28 mouse cellular contexts compared by ENCODE assay signal in the genomic region with DNA sequence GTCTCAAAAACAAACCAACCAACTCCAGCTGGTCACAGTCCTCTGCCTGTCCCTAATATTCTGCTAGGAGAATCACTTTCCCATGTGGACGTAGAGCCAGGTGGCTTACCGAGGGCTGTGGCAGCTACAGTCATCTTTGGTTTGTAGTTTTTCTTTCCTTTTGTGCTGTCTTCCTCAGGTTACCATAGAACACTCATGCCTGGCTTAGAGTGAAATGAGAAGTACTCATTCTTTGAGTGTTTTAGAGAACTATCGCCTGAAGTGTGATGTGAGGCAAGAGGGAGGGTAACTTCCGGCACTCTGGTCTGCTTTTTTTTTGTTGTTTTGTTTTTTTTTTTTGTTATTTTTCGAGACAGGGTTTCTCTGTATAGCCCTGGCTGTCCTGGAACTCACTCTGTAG. TPM values are rescaled to one million over a fixed set of nuclear protein-coding genes. Genes with fewer than 3 reads are reported as not detected.
DNase-seq lines count a peak whose midpoint lies in the region; ATAC-seq and TF ChIP-seq lines count a peak whose summit lies in the region.
"Had no signal": no experiment of that assay in that cellular context is flagged by ENCODE, and none has a peak within 500 bp of the region (broad histone marks: within the 10 kb centered on the region; RNA-seq: fewer than 3 reads in every experiment).

No protein-coding gene starts in this region.

- no peak for TF ChIP-seq RAD21 in CH12.LX (IDR thresholded peaks at IDR 0.05; ENCODE audit: low read depth, low read length)

- H3K4me2 ChIP-seq in CH12.LX (ENCODE audit: insufficient read depth, low read depth, poor library complexity, severe bottlenecking) = peak overlapping the region; percentile 78
- H3K4me2 ChIP-seq: forebrain, embryonic 12.5 days; heart, embryonic 15.5 days; midbrain, embryonic 11.5 days had no signal

- H3K27me3 ChIP-seq in CH12.LX (replicated peaks) = peaks cover 8% of the 10 kb centered on the region
- H3K27me3 ChIP-seq: forebrain, embryonic 12.5 days; heart, embryonic 15.5 days had no signal

- no peak for TF ChIP-seq EP300 in CH12.LX (IDR thresholded peaks at IDR 0.05; ENCODE audit: low read length)

- H3K79me2 ChIP-seq in CH12.LX (replicated peaks; ENCODE audit: control insufficient read depth, extremely low read depth, insufficient read depth, poor library complexity, severe bottlenecking) = peaks cover 45% of the 10 kb centered on the region

- peaks cover 11 to 25% of the 10 kb centered on the region in 2 experiments for H3K36me3 ChIP-seq in CH12.LX (replicated peaks in 1 of 2; ENCODE audit: control insufficient read depth in 1 of 2, insufficient read depth in 1 of 2, low read length in 1 of 2)

- peak; percentile 11 for DNase-seq in 416B (ENCODE audit: low read depth)
- peak; percentile 51 for DNase-seq in CH12.LX (ENCODE audit: extremely low read depth)
- DNase-seq in induced T-regulatory cell, adult 2 months (ENCODE audit: low read depth) = peak; percentile 42
- no peak for DNase-seq in left cerebral cortex, postnatal 4 days
- DNase-seq in right cerebral cortex, postnatal 14 days = no peak
- no peak for DNase-seq in thymus, postnatal 14 days
- DNase-seq: adrenal gland, postnatal 25 days; cerebellum, adult 18-20 months; heart, adult 11 months; kidney, adult 11 months; lung, postnatal 14 days; retina, postnatal 1 day; thymus, postnatal 36 days had no signal

- peaks cover 2 to 44% of the 10 kb centered on the region in 2 experiments; a peak in 3 of 4 replicates for H3K4me1 ChIP-seq in CH12.LX (ENCODE audit: control insufficient read depth in 1 of 2, insufficient read depth in 2 of 2)

- no peak for TF ChIP-seq POLR2A in CH12.LX (IDR thresholded peaks at IDR 0.05; ENCODE audit: low read depth, low read length)

- ATAC-seq in megakaryocyte, adult 5-6 weeks (ENCODE audit: poor library complexity, severe bottlenecking) = peak; percentile 80
- ATAC-seq: CD4-positive, CD25-positive, alpha-beta regulatory T cell, adult 4 months; hindbrain, postnatal 0 days had no signal

- dilution Hi-C loops in CH12.LX (cut with MboI; ENCODE audit: extremely low pct_ligation_motif_present, extremely low pct_unique_long_range_greater_than_20kb, low sequenced_read_pairs) = no loop called here

- peak overlapping the region; percentile 9 to 100 (median 91) for H3K4me3 ChIP-seq in CH12.LX (replicated peaks in 1 of 3; ENCODE audit: low read depth in 2 of 3, low read length in 2 of 3, poor library complexity in 1 of 3)
- H3K4me3 ChIP-seq: forebrain, embryonic 12.5 days; heart, embryonic 15.5 days; hindbrain, embryonic 10.5 days had no signal

- TF ChIP-seq CTCF in CH12.LX (conservative IDR thresholded peaks at IDR 0.05 in 1 of 2, IDR thresholded peaks at IDR 0.05 in 1 of 2; ENCODE audit: low read depth in 2 of 2, low read length in 2 of 2) = no peak

- peak overlapping the region; percentile 55 for H3K27ac ChIP-seq in CH12.LX (ENCODE audit: insufficient read depth, low read depth)
- H3K27ac ChIP-seq: forebrain, embryonic 12.5 days; heart, embryonic 15.5 days; hindbrain, embryonic 10.5 days; hindbrain, postnatal 0 days had no signal

- H3K9ac ChIP-seq in CH12.LX (ENCODE audit: insufficient read depth, low read depth) = peak overlapping the region; percentile 85
- H3K9ac ChIP-seq: forebrain, embryonic 12.5 days; heart, embryonic 15.5 days had no signal

- in situ Hi-C loops in CH12.LX (cut with MboI; ENCODE audit: low pct_ligation_motif_present, low pct_unique_long_range_greater_than_20kb, low sequenced_read_pairs) = no loop called here

- intact Hi-C loops in left cerebral cortex, postnatal 4 days (cut with DNase I) = no loop called here

- H3K9me3 ChIP-seq in CH12.LX (replicated peaks; ENCODE audit: low read length) = no peaks in the 10 kb centered on the region
- H3K9me3 ChIP-seq: forebrain, embryonic 12.5 days; G1E; heart, embryonic 15.5 days; hindbrain, embryonic 10.5 days had no signal

TF ChIP-seq in CH12.LX, 34 proteins besides CTCF, POLR2A, EP300 and RAD21:
- TF ChIP-seq ETS1 (conservative IDR thresholded peaks at IDR 0.05; ENCODE audit: low read depth, low read length) (no peak), ZNF384 (IDR thresholded peaks at IDR 0.05; ENCODE audit: low read depth, low read length) (peak; percentile 69), BHLHE40 (IDR thresholded peaks at IDR 0.05; ENCODE audit: low read depth, low read length) (no peak)

RNA-seq across cellular contexts. Expression of gene Smyd5, which starts 2.1 kb away (rescaled TPM):
- total RNA-seq in CH12.LX (2012; rRNA removed) (68.1 and 84.0 TPM in 2 replicates), CH12.LX (2014; rRNA removed) (75.5 and 77.5 TPM in 2 replicates)
- 109 and 111 TPM in 2 replicates for polyA plus RNA-seq in CH12.LX (2012; ENCODE audit: insufficient read length, low read depth)
- 7.2 and 8.3 TPM in 2 replicates for total RNA-seq in megakaryocyte, adult 5-6 weeks (2015)
- total RNA-seq in megakaryocyte, adult 5-6 weeks (2017) = 10.0 and 11.2 TPM in 2 replicates
- 10 to 100 TPM; 65.9 to 67.5 TPM for total RNA-seq in left cerebral cortex, postnatal 4 days (2021)

RNA-seq across cellular contexts. Expression of gene Noto, which starts 10.2 kb away (rescaled TPM):
- total RNA-seq in CH12.LX (2012; rRNA removed) (not detected in 2 replicates), CH12.LX (2014; rRNA removed) (not detected in 2 replicates)
- not detected in 2 replicates for polyA plus RNA-seq in CH12.LX (2012; ENCODE audit: insufficient read length, low read depth)
- total RNA-seq in megakaryocyte, adult 5-6 weeks (2015) = not detected in 2 replicates
- total RNA-seq in megakaryocyte, adult 5-6 weeks (2017) = not detected in 2 replicates
- total RNA-seq in left cerebral cortex, postnatal 4 days (2021) = not detected
- total RNA-seq: adrenal gland, postnatal 25 days; gastrocnemius, adult 8-10 months; hindbrain, postnatal 0 days; layer of hippocampus, postnatal 14 days had no signal
- polyA plus RNA-seq: CD4-positive, CD25-positive, alpha-beta regulatory T cell, adult 4 months; embryonic facial prominence, embryonic 11.5 days; forebrain, embryonic 12.5 days; G1E; heart, embryonic 15.5 days; hindbrain, embryonic 10.5 days; hindbrain, postnatal 0 days; kidney, embryonic 16.5 days; large intestine, adult 2 months; limb, embryonic 14.5 days; midbrain, embryonic 11.5 days; neural tube, embryonic 11.5 days had no signal

RNA-seq across cellular contexts. Expression of gene Cct7, which starts 17.4 kb away (rescaled TPM):
- total RNA-seq in CH12.LX (2012; rRNA removed) = 484 and 566 TPM in 2 replicates
- total RNA-seq in CH12.LX (2014; rRNA removed) = 483 and 577 TPM in 2 replicates
- 505 and 599 TPM in 2 replicates for polyA plus RNA-seq in CH12.LX (2012; ENCODE audit: insufficient read length, low read depth)
- 172 and 178 TPM in 2 replicates for total RNA-seq in megakaryocyte, adult 5-6 weeks (2015)
- 167 and 192 TPM in 2 replicates for total RNA-seq in megakaryocyte, adult 5-6 weeks (2017)
- 100 to 1,000 TPM; 310 to 311 TPM for total RNA-seq in left cerebral cortex, postnatal 4 days (2021)

RNA-seq across cellular contexts. Expression of gene Pradc1, which starts 17.9 kb away (rescaled TPM):
- 11.0 and 18.0 TPM in 2 replicates for total RNA-seq in CH12.LX (2012; rRNA removed)
- total RNA-seq in CH12.LX (2014; rRNA removed) = 18.8 and 19.9 TPM in 2 replicates
- polyA plus RNA-seq in CH12.LX (2012; ENCODE audit: insufficient read length, low read depth) = 16.3 and 18.2 TPM in 2 replicates
- total RNA-seq in megakaryocyte, adult 5-6 weeks (2015) = 24.3 and 26.6 TPM in 2 replicates
- total RNA-seq in megakaryocyte, adult 5-6 weeks (2017) = 7.2 and 8.7 TPM in 2 replicates
- 10 to 100 TPM; 14.4 to 17.8 TPM for total RNA-seq in left cerebral cortex, postnatal 4 days (2021)

RNA-seq across cellular contexts. Expression of gene Rab11fip5, which starts 59.4 kb away (rescaled TPM):
- 0.13 and 0.30 TPM in 2 replicates for total RNA-seq in CH12.LX (2012; rRNA removed)
- total RNA-seq in CH12.LX (2014; rRNA removed) = 0.11 and 0.13 TPM in 2 replicates
- 0.17 TPM in 1 of 2 replicates, not detected in the other for polyA plus RNA-seq in CH12.LX (2012; ENCODE audit: insufficient read length, low read depth)
- 5.2 and 6.9 TPM in 2 replicates for total RNA-seq in megakaryocyte, adult 5-6 weeks (2015)
- total RNA-seq in megakaryocyte, adult 5-6 weeks (2017) = 5.8 and 6.3 TPM in 2 replicates
- 10 to 100 TPM; 51.7 to 54.1 TPM for total RNA-seq in left cerebral cortex, postnatal 4 days (2021)
- polyA plus RNA-seq: G1E had no signal

Comparison
In these comparisons a context has a peak if more than half of its experiments do, and no peak if none do; other contexts are left out.
1. DNase-seq: peak in 416B (single experiment), CH12.LX (single experiment) and induced T-regulatory cell, adult 2 months (single experiment); none in left cerebral cortex, postnatal 4 days (single experiment), right cerebral cortex, postnatal 14 days (single experiment) and thymus, postnatal 14 days (single experiment).
2. RNA of gene Smyd5, which starts 2.1 kb away (total RNA-seq): 68.1 to 84.0 TPM in CH12.LX and 65.9 to 67.5 TPM in left cerebral cortex, postnatal 4 days; 7.2 to 11.2 TPM in megakaryocyte, adult 5-6 weeks; every median in the first group is over 4 times any median in the second.